Mouse (Mus musculus): ENCODE data around the gene Socs3.

Gene Socs3

GRCm38 (mm10) chr11:117954819-117955218, 15.0 kb downstream of the Socs3 start:
- DNase-seq (ENCODE audit: low spot score): no peak

- DNase-seq (ENCODE audit: low spot score): peak; percentile 59
Measured at GRCm38 (mm10) chr11:117954094-117954493, 15.8 kb downstream of the Socs3 start.

- DNase-seq (ENCODE audit: low spot score): peak; percentile 90
Measured at GRCm38 (mm10) chr11:117952174-117952933, 17.5 kb downstream of the Socs3 start.

- DNase-seq (ENCODE audit: low spot score): no peak
Measured at GRCm38 (mm10) chr11:117951391-117951790, 18.5 kb downstream of the Socs3 start.

- no peak for DNase-seq (ENCODE audit: low spot score)
Measured at GRCm38 (mm10) chr11:117949392-117950091, 20.3 kb downstream of the Socs3 start.

GRCm38 (mm10) chr11:117946996-117947419, 22.8 kb downstream of the Socs3 start:
- no peak for DNase-seq (ENCODE audit: low spot score)

- DNase-seq (ENCODE audit: low spot score): no peak
Measured at GRCm38 (mm10) chr11:117946195-117946979, 23.5 kb downstream of the Socs3 start.

GRCm38 (mm10) chr11:117941848-117942247, 28.0 kb downstream of the Socs3 start:
- DNase-seq (ENCODE audit: low spot score): no peak

- DNase-seq (ENCODE audit: low spot score): no peak
Measured at GRCm38 (mm10) chr11:117941325-117941834, 28.5 kb downstream of the Socs3 start.

GRCm38 (mm10) chr11:117940881-117941280, 29.0 kb downstream of the Socs3 start:
- no peak for DNase-seq (ENCODE audit: low spot score)

- no peak for DNase-seq (ENCODE audit: low spot score)
Measured at GRCm38 (mm10) chr11:117939741-117940285, 30.0 kb downstream of the Socs3 start.

GRCm38 (mm10) chr11:117939004-117939730, 30.7 kb downstream of the Socs3 start:
- DNase-seq (ENCODE audit: low spot score): no peak

- no peak for DNase-seq (ENCODE audit: low spot score)
Measured at GRCm38 (mm10) chr11:117936202-117936601, 33.6 kb downstream of the Socs3 start.

GRCm38 (mm10) chr11:117935616-117936015, 34.2 kb downstream of the Socs3 start:
- no peak for DNase-seq (ENCODE audit: low spot score)

- DNase-seq (ENCODE audit: low spot score): no peak
Measured at GRCm38 (mm10) chr11:117934576-117935368, 35.1 kb downstream of the Socs3 start.

- DNase-seq (ENCODE audit: low spot score): no peak
Measured at GRCm38 (mm10) chr11:117934168-117934567, 35.7 kb downstream of the Socs3 start.

- no peak for DNase-seq (ENCODE audit: low spot score)
Measured at GRCm38 (mm10) chr11:117932195-117932594, 37.7 kb downstream of the Socs3 start.

- no peak for DNase-seq (ENCODE audit: low spot score)
Measured at GRCm38 (mm10) chr11:117931576-117931975, 38.3 kb downstream of the Socs3 start.

GRCm38 (mm10) chr11:117930781-117931338, 39.0 kb downstream of the Socs3 start:
- DNase-seq (ENCODE audit: low spot score): peak; percentile 23

GRCm38 (mm10) chr11:117925541-117925940, 44.3 kb downstream of the Socs3 start:
- no peak for DNase-seq (ENCODE audit: low spot score)
